Mouse (Mus musculus) heart, postnatal 25 days (tissue): ENCODE results near the gene Mettl1. TPM values are rescaled to one million over a fixed set of nuclear protein-coding genes. Genes with fewer than 3 reads are reported as not detected.
"Not testable (repeated sequence)": the region's sequence is repeated elsewhere in the genome, so short reads cannot be mapped to it uniquely, and the experiment has no call there.

Source experiments
- DNase-seq: peaks from one replicate; pipeline ENCODE4 v3.0.0; 2022; ENCODE audit warnings: low spot score
- intact Hi-C: fragments of 180-260 bp; cut with DNase I; formaldehyde crosslinking; loops from one replicate; pipeline ENCODE4 v1.15.1; 2025
- total RNA-seq, 2 experiments: library from RNA; stranded (reverse); gene quantifications; 2 replicates each; pipeline ENCODE4 v1.2.3; 2021

Mettl1 gene
- total RNA-seq, 2 experiments from 2014 or later: 6.1 to 6.9 TPM

GRCm38 (mm10) chr10:127042468-127043115 is 1.4 kb downstream of the Mettl1 start:
- DNase-seq: no peak
- intact Hi-C loops: no loop called here

- intact Hi-C loops: no loop called here
- no peak for DNase-seq
These were observed 2.0 kb downstream of the Mettl1 start for GRCm38 (mm10) chr10:127043187-127043586.

GRCm38 (mm10) chr10:127047954-127048353 is 6.7 kb downstream of the Mettl1 start, which contains the start of gene Cyp27b1:
Cyp27b1 (plus strand) TSS chr10:127048250.
- intact Hi-C loops: no loop called here

DNA sequence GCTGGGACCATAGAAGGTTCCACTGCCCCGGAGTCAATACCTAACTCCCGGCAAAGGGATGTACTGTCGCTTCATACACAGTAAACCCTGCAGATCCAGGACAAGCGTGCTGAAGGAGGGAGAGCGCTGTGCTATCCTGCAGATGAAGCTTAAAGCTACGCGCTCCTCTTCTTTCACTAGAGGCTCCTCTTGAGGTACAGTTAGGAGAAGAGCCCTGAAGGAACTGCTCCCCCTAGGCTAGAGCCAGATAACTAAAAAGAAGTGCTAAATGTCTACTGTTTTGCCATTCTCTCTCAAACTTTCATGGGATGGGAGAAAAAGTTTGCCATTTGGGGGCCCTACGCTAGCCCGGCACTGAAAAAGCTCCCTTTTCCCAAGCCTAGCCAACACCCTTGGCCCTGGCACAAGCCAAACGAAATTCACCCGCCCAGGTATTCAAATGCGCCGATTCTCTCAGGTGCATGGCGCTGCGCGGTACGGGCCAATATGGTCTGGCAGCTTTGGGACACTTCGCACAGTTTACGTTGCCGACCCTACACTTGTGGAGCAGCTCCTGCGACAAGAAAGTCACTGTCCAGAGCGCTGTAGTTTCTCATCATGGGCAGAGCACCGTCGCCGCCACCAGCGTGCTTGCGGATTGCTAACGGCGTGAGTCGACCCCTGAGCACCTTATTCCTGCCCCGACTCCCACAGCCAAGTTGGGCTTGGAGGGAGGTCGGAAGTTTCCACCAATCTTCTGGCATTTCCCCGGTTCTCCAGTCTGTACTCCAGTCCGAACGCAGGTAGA is 7.6 kb downstream of the Mettl1 start:
- intact Hi-C loops: no loop called here
- DNase-seq: no peak

More at GRCm38 (mm10) chr10:127047954-127048353, 6.7 kb downstream of the Mettl1 start, which contains the start of gene Cyp27b1:
- DNase-seq: no peak

DNA sequence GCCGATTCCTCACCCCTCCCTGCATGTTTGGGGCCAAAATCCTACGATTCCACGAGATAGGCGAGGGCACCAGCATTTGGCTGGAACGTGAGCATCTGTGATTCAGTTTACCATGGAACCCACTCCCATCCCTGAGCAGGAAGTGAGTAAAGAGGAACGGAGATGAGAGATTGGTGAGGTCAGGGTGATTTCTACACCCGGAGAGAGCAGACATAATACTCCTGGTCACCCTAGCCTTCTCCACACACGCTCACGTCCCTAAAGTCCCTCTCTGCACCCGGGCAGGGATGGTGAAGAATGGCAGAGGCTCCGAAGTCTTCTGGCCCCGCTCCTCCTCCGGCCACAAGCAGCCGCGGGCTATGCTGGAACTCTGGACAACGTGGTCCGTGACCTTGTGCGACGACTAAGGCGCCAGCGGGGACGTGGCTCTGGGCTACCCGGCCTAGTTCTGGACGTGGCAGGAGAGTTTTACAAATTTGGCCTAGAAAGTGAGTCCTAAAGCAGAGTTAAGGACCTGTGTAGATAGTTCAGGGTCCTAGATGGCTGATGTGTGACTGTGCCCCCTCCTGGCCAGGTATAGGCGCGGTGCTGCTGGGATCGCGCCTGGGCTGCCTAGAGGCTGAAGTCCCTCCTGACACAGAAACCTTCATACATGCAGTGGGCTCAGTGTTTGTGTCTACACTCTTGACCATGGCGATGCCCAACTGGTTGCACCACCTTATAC is 8.3 kb downstream of the Mettl1 start:
- intact Hi-C loops: no loop called here
- no peak for DNase-seq

DNA sequence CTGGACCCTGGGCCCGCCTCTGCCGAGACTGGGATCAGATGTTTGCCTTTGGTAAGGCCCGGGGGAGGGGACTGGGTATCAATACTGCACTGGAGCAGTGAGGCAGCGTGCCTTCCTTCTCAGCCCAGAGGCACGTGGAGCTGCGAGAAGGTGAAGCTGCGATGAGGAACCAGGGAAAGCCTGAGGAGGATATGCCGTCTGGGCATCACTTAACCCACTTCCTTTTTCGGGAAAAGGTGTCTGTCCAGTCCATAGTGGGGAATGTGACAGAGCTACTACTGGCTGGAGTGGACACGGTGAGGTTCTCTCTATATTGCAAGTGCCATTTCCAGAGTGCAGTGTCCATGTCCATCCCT is 8.9 kb downstream of the Mettl1 start:
- intact Hi-C loops: no loop called here
- no peak for DNase-seq

DNA sequence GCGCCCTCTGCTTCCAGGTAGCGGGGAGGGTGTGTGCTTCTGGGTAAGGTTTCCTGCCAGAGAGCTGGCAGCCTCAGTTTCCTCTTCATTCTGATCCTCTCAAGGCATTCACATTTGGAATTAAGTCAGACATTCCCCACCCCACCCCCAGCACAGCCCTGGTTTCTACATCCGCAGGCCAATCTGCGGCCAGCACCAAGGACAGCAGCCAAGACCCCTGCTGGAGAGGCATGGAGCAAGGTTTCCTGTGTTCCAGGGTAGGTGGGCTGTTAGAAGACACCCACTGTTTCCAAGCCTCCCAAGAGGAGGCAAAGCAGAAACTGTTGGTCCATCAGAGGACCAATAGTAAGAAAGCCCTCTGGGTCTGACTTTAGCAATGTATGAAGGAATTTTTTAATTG is 13.4 kb downstream of the Mettl1 start:
- no peak for DNase-seq
- intact Hi-C loops: no loop called here

DNA sequence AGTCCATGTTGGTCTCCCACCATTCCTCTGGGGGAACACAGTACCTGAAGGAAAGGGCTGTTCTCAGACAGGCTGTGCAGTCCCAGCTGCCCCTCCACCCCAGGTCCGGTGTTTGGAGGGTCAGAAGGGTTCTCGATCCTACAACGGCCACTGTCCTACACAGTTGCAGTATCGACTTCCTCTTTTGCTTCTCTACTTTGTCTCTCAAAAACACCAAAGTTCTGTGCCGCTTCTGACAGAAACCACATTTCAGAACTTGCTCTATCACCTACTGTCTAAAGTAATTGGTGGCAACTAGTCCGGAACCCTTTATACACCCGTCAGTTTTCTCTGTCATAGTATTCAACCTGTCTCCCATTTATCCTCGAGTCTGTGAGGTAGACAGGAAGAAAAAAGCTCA is 14.2 kb downstream of the Mettl1 start:
- DNase-seq: no peak
- intact Hi-C loops: no loop called here

- intact Hi-C loops: no loop called here
- DNase-seq: no peak
These were observed 15.3 kb downstream of the Mettl1 start for GRCm38 (mm10) chr10:127056490-127056889.

GRCm38 (mm10) chr10:127058161-127058560 is 16.9 kb downstream of the Mettl1 start:
- intact Hi-C loops: no loop called here
- DNase-seq: no peak

DNA sequence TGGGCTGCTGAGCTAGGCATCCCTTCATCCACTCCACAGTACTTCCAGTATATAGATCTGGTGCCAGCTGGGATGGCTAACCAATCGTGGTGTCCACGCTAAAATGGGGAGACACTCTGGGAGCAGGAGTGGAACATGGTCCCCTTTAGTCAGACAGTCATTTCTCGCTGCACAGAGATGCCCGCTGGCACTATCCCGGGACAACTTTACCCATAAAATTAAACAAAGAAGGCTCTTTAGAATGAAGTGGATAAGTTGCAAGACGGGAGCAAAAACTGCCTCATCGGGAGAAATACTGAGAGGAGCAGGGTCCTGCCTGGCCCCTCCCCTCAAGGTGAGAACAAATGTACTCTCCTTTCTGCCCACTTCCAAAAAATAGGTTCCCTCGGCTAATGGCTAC is 17.5 kb downstream of the Mettl1 start:
- intact Hi-C loops: no loop called here
- no peak for DNase-seq

DNA sequence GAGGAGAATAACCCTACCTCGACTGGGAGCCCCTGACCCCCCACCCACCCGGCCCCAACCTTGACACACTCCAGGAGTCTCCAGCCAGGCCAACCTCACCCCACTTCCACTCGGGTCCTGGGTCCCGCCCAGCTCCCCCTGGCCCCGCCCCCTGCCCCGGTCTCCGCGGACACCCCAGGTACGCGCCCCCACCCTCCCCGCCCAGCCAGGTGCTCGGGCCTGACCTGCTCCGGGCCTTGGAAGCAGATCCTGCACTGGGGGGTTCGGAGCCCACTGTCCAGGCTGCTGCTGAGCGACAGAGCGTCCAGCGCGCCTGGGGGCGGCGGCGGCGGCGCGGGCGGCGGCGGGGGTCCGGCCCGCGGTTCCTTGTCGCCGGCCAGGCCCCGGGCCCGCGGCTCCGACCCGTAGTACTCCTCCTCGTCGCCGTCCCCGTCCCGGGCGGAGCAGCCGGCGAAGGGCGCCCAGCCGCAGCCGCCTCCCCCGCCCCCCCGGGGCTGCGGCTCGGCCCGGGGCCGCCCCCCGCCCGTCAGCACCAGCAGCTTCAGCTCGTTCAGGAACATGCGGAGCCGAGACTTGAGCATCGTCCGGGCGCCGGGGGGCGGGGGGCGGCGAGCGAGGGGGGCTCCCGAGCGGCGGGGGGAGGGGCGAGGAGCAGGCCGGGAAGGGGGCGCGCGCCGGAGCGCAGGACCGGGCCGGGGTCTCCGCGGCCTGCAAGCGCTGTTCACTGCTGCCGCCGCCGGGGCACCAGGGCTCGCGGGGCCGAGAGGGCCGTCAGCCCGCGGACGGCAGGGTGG is 18.2 kb downstream of the Mettl1 start:
- intact Hi-C loops: no loop called here
- no peak for DNase-seq

DNA sequence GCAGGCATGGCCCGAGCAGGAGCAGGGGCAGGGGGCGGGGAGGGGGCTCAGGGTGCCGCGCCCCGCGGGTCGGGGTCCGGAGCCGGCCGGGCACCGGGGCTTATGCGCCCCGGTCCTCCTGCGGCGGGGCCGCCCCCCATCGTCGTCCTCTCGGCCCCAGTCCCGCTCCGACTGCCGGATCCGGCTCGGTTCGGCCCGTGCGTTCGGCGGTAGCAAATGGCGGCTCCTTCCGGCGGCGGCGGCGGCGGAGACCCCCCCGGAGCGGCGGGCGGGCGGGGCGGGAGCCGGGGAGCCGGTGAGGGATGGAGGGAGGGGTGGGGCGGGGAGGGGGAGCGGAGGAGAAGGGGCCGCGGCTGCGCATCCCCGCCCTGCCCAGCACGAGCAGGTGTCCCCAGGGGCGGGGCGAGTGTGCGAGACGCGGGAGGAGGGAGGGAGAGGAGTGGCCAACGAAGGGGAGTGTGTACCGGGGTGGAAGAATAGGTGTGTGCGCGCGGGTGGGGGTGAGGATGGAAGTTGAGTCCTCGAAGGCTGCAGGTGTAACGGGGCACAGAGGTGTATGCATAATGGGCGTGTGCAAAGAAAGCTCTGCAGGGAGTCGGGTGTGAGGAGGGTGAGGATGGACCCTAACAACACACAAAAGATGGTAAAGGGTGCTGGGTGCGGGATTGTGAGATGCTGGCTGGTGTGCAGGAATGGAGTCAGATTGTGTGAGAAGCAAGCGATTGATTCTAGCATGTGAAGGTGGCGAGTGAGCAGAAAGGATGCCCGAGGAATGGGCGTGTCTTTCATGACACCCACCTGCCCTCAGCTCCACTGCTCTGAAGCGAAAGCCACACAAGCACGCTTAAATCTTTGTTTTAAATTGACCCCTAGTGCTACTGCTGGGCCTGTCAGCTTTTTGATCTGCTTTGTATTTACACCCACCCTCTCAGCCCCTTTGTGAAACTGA is 19.0 kb downstream of the Mettl1 start, which contains the start of gene March9:
March9 (minus strand) TSS at position 217 of the 949 bp plus-strand sequence.
- no peak for DNase-seq
- intact Hi-C loops: no loop called here

- DNase-seq: no peak
- intact Hi-C loops: no loop called here
These were observed 19.9 kb downstream of the Mettl1 start for GRCm38 (mm10) chr10:127061085-127061484.

- intact Hi-C loops: no loop called here
- DNase-seq: no peak
These were observed 20.3 kb downstream of the Mettl1 start for GRCm38 (mm10) chr10:127061513-127061912.

GRCm38 (mm10) chr10:127062101-127062500 is 20.9 kb downstream of the Mettl1 start:
- intact Hi-C loops, DNase-seq: not testable (repeated sequence)

DNA sequence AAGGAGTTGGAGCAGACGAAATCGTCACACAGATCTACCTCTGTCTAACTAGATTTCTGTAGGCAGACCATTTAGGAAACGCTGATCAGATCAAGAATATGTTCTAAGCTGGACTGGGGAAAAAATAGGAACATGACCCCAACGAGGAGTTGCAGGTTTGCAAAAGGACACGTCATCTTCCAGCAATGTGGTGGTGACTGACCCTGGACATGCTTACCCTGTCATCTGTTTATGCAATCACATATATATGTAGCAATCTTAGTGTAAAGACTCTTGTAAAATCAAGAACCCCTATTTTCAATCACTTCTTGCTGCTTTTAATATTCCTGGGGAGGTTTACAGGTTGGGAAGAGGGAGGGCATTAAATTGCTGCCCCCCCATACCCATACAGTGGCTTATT is 21.3 kb downstream of the Mettl1 start:
- no peak for DNase-seq
- intact Hi-C loops: no loop called here

DNA sequence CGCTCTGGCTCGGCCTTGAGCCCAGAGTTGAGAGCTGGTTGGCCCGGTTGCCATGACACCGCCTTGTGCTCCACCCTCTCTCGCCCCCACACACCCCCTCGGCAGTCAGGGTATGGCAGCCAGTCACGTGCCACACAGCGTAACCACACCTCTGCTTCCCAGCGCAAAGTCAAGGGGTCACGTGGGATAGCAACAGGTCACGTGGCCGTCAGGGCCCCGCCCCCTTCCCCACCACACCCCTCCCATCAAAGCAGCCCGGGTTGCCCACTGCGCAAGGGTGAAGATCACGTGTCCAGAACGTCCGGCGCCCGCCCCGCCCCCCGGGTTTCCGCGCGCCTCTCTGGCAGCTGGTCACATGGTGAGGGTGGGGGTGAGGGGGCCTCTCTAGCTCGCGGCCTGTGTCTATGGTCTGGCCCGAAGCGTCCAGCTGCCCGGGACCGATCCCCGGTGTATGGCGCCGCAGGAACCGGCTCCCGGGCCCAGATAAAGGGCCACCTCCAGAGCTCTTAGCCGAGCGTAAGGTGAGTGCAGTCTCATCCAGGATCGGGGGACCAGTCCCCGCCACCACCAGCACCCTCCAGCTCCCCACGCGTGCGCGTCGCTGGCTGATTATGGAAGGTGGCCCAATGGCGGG is 22.1 kb downstream of the Mettl1 start, which contains the start of gene Cdk4:
Cdk4 (plus strand) TSS at position 296 of the 634 bp plus-strand sequence.
- DNase-seq: peak; percentile 96
- intact Hi-C loops: no loop called here
